Mouse (Mus musculus) liver, adult 2 months (tissue): ENCODE data around the gene Slc9a7.

Experiments
- CTCF ChIP-seq: fragments of 200-500 bp; IDR thresholded peaks from 2 replicates; pipeline ENCODE4 v1.5.1; 2011; ENCODE audit warnings: low read depth, low read length, control low read depth
- POLR2A ChIP-seq: fragments of 200-500 bp; IDR thresholded peaks from 2 replicates; pipeline ENCODE4 v1.6.1; 2011; ENCODE audit warnings: low read length, control low read depth; ENCODE audit not compliant: insufficient read depth; ENCODE audit errors: extremely low read depth

GRCm38 (mm10) chrX:20162322-20162711 lies 129.3 kb downstream of the Slc9a7 start:
- peak; percentile 57 for TF ChIP-seq CTCF
- TF ChIP-seq POLR2A: no peak
